Mouse (Mus musculus) fat pad, adult 2 months (tissue): ENCODE measurements around the gene Acbd4.

Experiments used
- DNase-seq: peaks from one replicate; pipeline ENCODE4 v3.0.0-alpha.2; 2011; ENCODE audit warnings: low read depth, low spot score; ENCODE audit errors: extremely low read depth

Acbd4 gene

DNA sequence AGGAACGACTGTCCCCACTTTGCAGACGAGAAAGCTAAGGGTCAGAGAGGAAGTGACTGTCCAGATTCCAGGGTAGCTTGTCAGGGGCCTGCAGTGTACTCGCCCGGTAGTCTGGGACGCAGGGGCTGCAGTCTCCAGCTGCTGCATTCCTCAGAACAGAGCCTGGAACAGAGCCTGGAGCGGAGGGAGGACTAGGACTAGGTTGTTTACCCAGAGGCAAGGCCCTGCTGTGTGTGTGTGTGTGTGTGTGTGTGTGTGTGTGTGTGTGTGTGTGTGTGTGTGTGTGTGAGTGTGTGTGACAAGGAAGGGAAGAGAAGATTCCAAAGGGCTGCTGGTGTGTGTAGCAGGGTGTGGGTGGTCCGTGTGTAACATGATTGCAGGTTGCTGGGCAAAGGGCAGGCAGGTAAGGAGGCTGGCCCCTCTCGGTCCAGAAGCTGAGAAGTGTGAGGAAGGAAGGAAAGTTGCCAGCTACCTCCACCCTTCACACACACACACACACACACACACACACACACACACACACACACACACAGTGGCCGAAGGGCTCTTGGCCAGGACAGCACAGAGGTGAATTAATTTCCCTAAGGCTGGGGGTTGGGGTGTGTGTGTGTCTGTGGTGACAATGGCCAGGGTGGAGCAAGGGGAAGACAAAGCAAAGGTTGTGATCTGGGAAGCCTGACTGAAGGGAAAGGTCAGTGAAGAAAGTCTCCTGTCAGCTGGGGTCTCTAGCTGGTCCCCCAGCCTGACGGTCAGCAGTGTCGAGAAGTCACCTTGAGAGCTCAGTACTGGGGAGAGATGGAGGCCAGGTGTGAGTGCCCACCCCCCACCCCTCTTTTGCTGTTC is 39.8 kb downstream of the Acbd4 start:
- no peak for DNase-seq

DNA sequence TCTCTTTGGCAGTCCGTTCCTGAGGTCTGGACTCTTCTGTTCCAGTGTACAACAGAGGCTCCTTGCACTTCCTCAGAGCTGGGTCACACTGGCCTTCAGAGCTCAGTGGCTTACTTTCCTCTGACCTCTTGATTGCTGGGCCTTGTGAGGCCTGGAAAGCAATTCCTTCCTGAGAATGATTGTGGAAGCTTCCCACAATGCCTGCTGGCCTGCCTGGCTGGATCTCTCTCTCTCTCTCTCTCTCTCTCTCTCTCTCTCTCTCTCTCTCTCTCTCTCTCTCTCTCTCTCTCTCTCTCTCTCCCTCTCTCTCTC is 40.4 kb downstream of the Acbd4 start:
- DNase-seq, result no peak

DNA sequence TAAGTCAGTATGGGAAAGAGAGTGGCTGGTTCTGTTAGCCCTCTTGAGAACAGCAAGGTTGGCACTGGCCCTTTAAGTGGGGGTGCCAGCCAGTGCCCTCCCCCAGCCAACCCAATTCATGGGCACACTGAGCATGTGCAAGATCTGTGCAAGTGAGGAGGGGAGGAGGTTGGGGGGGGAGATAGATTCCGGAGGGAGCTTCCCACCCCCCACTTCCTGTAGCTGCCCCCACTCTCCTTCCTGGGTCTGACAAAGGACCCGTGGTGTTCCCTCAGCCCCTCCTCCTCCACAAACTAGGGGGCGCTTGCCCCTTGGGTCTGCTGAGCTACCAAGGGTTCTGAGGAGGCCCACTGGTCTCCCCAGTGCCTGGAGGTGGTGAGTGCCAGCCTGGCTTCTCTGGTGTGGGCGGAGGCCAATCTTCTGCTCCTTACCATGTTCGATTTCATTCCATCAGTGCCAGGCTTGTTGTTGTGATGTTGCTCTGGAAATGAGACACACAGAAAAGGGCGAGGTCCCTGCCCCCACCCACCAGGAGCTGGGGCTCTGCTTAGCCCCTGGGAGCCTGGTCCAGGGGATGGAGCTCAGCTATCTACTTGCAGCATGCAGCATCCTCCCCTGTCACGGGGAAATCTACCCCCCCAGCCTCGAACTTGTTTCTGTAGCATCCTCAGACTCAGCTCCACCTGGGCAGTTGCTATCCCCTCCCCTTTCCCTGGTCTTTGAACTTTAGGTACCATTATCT is 41.1 kb downstream of the Acbd4 start:
- no peak for DNase-seq

DNA sequence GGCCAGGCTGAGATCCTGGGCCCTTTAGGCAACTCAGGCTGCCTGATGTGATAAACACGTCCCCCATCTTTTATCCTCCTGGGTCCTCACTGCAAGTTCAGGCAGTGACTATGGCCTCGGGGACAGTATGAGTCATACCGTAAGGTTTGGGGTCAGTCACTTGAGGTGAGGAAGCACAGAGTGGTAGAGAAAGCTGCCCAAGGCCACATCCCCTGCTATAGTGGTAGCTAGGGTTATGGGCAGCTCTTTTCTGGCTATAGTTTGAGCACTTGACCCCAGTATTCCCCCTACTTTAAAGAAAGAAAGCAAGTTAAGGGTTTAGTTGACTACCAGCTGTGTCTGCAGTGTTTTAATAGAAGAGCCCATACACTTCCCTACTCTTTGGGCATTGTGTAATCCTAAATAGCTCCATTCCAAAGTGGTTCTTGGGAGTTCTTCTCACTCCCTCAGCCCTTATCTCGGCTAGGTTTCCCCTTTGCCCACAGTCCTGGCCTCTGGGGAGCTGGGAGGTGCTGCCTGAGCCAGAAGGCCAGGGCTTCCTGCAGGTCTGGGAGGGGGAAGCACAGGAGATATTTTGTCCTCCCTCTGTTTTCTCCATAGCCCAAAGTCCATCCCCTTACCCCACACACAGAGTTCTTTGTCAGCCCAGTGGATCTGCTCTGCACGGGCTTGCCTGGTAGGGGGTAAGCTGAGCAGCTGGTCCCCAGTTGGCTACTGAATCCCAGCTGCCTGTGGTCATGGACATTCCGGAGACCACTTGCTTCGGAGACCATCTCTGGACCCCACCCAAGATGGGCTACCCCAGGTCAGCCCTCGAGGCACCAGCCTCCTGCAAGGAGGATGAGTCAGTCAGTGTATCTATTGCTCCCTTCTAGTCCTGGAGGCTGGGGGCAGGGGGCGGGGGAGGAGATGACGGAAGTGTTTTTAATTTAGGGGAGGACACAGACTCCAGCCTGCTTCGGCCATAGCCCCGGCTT is 43.1 kb downstream of the Acbd4 start:
- no peak for DNase-seq

DNA sequence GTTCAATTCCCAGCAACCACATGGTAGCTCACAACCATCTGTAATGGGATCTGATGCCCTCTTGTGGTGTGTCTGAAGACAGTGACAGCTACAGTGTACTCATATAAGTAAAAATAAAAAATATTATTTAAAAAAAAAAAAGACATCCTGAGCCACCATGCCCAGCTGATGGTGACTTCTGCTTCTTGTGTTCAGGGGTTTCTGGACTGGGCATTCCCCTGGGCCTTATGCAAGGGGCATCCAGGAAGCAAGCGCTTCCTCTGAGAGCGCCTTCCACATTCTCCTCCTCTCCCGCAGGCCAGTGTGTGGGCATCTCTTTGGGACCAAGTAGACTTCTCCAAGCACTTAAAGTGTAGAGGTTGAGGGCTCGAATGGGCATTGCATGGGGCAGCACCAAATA is 44.9 kb downstream of the Acbd4 start:
- no peak for DNase-seq

DNA sequence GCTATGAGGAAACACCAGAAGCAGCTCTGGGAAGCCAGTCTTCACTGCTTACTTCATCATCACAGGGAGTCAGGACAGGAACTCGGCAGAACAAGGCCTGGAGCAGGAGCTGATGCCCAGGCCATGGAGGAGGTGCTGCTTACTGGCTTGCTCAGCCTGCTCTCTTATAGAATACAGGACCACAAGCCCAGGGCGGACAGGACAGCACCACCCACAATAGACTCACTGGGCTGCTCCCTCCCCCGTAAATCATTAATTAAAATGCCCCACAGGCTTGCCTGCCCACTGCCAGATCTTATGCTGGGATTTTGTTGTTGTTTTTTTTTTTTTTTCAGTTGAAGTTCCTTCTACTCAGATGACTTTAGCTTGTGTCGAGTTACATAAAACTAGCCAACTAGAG is 46.3 kb downstream of the Acbd4 start:
- DNase-seq, result peak; percentile 31

DNA sequence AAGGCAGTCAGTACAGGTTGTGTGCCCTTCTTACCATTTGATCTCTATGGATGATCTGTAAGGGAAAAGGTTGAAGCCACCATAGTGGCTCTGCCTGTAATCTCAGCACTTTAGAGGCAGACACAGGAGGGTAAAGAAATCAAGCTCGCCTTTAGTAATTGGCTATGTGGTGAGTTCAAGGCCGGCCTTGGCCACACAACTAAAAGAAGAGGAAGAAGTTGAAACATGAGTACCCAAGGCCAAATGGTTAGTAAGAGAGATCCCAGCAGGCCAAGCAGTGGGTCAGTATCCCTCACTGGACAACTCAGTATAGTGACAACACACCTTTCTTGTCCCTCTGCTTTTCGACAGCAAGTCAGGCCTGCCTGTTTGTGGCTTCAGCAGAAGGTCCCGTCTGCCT is 48.3 kb downstream of the Acbd4 start:
- no peak for DNase-seq

DNA sequence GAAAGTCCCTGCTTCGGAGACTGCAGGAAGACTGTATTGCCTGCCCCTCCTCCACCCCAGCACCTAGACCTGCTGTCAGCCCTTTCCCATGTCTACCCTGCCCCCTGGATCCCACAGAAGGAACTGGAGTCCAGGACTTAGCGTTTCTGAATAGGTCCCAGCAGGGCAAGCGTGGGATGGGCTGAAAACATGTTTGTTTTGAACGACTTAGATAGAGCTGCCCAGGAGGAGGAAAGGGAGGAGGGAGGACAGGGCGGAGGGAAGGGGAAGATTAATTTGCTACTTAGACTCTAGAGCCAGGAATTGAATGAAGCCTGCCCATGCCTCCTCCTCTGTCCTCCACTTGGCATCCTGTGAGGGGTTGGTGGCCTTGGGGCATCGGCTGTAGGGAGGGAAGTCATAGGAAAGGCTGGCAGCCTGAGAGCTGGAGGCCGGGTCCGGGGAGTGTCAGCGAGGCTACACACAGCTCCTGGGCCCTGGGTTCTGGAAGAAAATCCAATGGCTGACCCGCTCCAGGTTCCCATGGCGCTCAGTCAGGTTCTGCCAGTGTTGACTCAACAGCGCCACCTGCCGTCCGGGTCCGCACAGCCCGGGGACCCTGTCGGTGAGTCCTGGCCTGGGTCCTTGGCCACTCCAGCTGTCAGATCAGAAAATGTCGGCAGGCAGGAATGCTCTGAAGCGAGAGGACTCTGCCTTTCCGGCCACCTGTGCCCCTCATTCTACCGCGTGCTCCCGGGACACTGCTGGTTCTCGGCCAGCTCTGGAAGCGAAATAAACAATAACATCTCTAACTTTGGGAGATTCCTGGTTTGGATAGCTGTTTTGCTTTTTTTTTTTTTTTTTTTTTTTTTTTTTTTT is 57.4 kb downstream of the Acbd4 start:
- peak; percentile 91 for DNase-seq

DNA sequence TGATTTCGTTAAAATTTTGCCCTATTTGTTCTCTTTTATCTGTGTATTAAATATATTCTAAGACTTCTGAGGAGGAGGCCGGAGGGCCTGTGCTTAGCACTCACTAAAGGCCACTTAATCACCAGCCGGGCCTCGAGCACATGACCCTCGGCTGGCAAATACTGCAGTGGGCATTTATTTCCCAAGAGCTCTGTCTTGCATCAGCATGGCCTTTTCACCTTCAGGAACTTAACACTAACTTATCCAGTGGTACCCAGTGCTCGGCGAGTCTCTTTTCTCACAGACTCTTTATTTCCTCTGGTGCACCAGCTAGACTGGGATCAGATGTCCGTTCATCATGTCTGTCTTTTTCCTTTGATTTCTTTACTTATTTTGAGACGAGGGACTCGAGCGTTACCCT is 59.3 kb downstream of the Acbd4 start:
- DNase-seq, result no peak

DNA sequence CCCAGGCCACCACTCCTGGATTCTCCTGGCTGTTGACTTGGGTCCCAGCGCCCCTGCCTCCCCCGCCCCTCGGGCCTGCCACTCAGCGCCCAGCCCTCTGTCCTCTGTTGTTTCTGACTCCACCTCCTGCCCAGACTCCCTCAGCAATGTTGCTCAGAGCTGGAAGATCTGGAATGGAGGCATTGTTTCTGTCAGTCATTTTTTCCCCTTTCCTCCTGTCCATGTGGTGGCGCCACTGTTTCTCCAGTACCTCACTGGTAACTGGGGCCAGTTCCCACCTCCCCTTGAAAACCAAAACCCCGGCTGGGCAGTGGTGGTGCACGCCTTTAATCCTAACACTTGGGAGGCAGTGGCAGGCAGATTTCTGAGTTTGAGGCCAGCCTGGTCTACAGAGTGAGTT is 60.0 kb downstream of the Acbd4 start:
- DNase-seq, result no peak
